Mouse (Mus musculus): ENCODE measurements around the gene Rbp7. TPM values are rescaled to one million over a fixed set of nuclear protein-coding genes. Genes with fewer than 3 reads are reported as not detected.
A peak's percentile ranks its signal among the peaks of the same experiment; 100 is the strongest.
"Not testable (repeated sequence)": the region's sequence is repeated elsewhere in the genome, so short reads cannot be mapped to it uniquely, and the experiment has no call there.

Gene Rbp7
- polyA plus RNA-seq, 1 experiment from 2014 or later = 1.8 TPM

DNA sequence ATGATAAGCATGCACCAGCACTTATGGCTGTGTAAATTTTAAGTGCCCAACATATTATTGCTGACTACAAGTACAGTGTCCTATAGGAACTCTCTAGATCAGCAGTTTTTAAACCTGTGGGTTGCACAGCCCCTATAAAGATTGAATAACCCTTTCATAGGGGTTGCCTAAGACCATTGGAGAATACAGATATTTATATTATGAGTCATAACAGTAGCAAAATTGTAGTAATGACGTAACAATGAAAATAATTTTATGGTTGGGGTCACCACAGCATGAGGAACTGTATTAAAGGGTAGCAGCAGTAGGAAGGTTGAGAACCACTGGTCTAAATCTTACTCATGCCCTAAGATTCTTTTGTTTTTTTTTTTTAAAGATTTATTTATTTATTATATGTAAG lies 4.6 kb upstream of the Rbp7 start:
- H3K9me3 ChIP-seq (ENCODE audit: low read length) = no peaks in the 10 kb centered on the region
- WGBS = 65% methylated on average over 1 of the region's 1 CpGs

DNA sequence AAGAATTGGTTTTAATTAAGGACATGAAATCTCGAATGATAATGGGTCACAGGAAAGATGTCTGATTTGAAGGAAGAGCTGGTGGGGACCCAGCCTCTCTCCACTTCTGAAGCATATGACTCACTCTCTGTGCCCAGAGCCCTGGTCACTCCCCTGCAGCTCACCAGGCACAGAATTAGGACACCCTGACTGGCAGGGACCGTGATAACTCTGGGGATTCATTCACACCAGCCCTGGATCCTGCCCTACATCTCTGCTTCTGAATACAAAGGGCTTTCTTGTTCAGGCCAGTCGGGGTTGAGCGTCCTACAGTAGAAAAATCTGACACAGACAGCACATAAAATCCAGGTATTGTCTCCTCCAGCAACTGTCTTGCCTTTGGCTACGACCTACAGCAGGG lies 3.7 kb upstream of the Rbp7 start:
- DNase-seq (ENCODE audit: low spot score) = no peak
- H3K27me3 ChIP-seq (replicated peaks; ENCODE audit: insufficient read depth, low read length) = no peaks in the 10 kb centered on the region
- WGBS = 68% methylated on average over 5 of the region's 5 CpGs

More for the DNA sequence above, 4.6 kb upstream of the Rbp7 start:
- Histone ChIP-seq H3K27me3 (replicated peaks; ENCODE audit: insufficient read depth, low read length) (no peaks in the 10 kb centered on the region), H3K36me3 (ENCODE audit: insufficient read depth, low read length) (no peaks in the 10 kb centered on the region), H3K4me1 (ENCODE audit: insufficient read depth, low read depth, low read length) (no peaks in the 10 kb centered on the region), H3K4me3 (ENCODE audit: low read depth, low read length) (no peak overlapping the region), H3K27ac (ENCODE audit: low read length) (no peak overlapping the region), H3K4me2 (replicated peaks; ENCODE audit: low read depth, low read length) (no peak overlapping the region), H3K9ac (replicated peaks; ENCODE audit: low read depth) (no peak overlapping the region)
- DNase-seq (ENCODE audit: low spot score) = no peak
- TF ChIP-seq EP300 (IDR thresholded peaks at IDR 0.05) (no peak), CTCF (IDR thresholded peaks at IDR 0.05) (no peak)
- no peak for ATAC-seq

DNA sequence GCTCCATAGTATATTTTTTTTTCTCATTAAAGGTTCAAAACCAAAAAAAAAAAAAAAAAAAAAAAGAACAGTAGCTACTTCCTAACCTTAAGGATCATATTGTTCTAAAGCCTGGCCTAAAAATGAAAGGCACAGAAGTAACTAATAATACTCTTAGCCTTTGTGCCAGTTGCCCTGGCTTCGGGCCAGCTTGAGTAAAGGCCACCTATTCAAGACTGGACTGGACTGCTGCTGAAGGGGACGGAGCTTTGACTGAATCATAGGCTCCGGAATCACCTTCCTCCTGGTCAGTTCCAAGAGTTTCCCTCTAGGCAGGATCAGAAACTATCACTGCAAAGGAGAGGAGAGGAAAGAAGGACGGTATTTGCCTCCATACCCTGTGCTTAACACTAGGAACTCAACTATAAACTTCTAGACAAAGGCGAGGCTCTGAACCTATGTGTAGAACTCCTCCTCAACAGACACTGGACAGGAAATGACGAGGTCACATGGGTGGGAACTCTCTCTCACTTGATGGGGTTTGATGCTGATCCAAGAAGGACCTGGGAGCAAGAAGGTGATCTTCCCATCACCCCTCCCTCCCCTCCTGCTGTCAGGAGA lies 3.2 kb upstream of the Rbp7 start:
- TF ChIP-seq CTCF (IDR thresholded peaks at IDR 0.05) (no peak), EP300 (IDR thresholded peaks at IDR 0.05) (no peak)
- DNase-seq (ENCODE audit: low spot score) (no peak), ATAC-seq (no peak)
- H3K4me3 ChIP-seq (ENCODE audit: low read depth, low read length) = no peak overlapping the region
- H3K4me2 ChIP-seq (replicated peaks; ENCODE audit: low read depth, low read length) = no peak overlapping the region
- no peaks in the 10 kb centered on the region for H3K4me1 ChIP-seq (ENCODE audit: insufficient read depth, low read depth, low read length)
- no peaks in the 10 kb centered on the region for H3K27me3 ChIP-seq (replicated peaks; ENCODE audit: insufficient read depth, low read length)
- H3K9ac ChIP-seq (replicated peaks; ENCODE audit: low read depth) = no peak overlapping the region
- 52% methylated on average over 6 of the region's 6 CpGs for WGBS
- no peaks in the 10 kb centered on the region for H3K9me3 ChIP-seq (ENCODE audit: low read length)
- no peaks in the 10 kb centered on the region for H3K36me3 ChIP-seq (ENCODE audit: insufficient read depth, low read length)
- H3K27ac ChIP-seq (ENCODE audit: low read length) = no peak overlapping the region

More for the DNA sequence above, 3.7 kb upstream of the Rbp7 start:
- Histone ChIP-seq H3K9ac (replicated peaks; ENCODE audit: low read depth) (no peak overlapping the region), H3K4me3 (ENCODE audit: low read depth, low read length) (no peak overlapping the region), H3K4me2 (replicated peaks; ENCODE audit: low read depth, low read length) (no peak overlapping the region), H3K9me3 (ENCODE audit: low read length) (no peaks in the 10 kb centered on the region), H3K36me3 (ENCODE audit: insufficient read depth, low read length) (no peaks in the 10 kb centered on the region), H3K27ac (ENCODE audit: low read length) (no peak overlapping the region), H3K4me1 (ENCODE audit: insufficient read depth, low read depth, low read length) (no peaks in the 10 kb centered on the region)
- TF ChIP-seq CTCF (IDR thresholded peaks at IDR 0.05) (no peak), EP300 (IDR thresholded peaks at IDR 0.05) (no peak)
- no peak for ATAC-seq

DNA sequence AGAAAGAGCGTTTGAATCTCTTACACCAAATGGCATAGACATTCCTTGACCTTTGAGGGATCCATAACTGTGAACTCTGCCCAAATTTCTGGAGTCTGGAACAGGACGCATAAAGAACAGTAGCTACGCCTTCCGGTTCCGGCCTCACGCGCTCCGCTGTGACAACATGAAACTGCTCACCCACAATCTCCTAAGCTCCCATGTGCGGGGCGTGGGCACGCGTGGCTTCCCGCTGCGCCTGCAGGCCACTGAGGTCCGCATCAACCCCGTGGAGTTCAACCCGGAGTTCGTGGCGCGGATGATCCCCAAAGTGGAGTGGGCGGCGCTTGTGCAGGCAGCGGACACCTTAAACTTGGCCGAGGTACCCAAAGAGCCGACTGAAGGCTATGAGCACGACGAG lies 2.4 kb upstream of the Rbp7 start:
- H3K27me3 ChIP-seq (replicated peaks; ENCODE audit: insufficient read depth, low read length); H3K9ac ChIP-seq (replicated peaks; ENCODE audit: low read depth); H3K4me2 ChIP-seq (replicated peaks; ENCODE audit: low read depth, low read length); H3K36me3 ChIP-seq (ENCODE audit: insufficient read depth, low read length); H3K4me1 ChIP-seq (ENCODE audit: insufficient read depth, low read depth, low read length); H3K4me3 ChIP-seq (ENCODE audit: low read depth, low read length); DNase-seq (ENCODE audit: low spot score); H3K27ac ChIP-seq (ENCODE audit: low read length); H3K9me3 ChIP-seq (ENCODE audit: low read length): not testable (repeated sequence)
- ATAC-seq = 0 out of 2 replicates have a peak, but pooled peaks have one; percentile 32
- whole genome bisulfite sequencing = 81% methylated on average over 27 of the region's 27 CpGs

DNA sequence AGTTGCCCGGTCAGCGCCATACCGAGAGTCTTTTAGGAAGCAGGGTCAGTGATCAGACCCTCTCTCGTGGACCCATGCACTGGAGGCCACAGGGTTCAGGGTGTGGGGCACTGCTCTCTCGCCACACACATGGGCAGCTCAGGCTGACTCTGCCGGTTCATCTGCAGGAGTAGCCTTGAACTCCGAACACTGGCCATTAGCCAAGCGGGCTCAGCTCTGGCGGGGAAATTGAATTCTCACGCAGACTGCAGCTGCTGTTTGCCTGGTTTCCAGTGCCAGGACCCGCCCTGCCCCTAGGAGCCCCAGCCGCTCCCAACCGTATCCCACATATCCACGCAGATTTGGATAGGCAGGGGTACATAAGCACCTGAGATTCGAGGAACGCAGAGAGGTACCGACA lies 515 bp downstream of the Rbp7 start:
- 74% methylated on average over 17 of the region's 17 CpGs for WGBS
- no peak for TF ChIP-seq EP300 (IDR thresholded peaks at IDR 0.05)
- no peak for TF ChIP-seq CTCF (IDR thresholded peaks at IDR 0.05)

DNA sequence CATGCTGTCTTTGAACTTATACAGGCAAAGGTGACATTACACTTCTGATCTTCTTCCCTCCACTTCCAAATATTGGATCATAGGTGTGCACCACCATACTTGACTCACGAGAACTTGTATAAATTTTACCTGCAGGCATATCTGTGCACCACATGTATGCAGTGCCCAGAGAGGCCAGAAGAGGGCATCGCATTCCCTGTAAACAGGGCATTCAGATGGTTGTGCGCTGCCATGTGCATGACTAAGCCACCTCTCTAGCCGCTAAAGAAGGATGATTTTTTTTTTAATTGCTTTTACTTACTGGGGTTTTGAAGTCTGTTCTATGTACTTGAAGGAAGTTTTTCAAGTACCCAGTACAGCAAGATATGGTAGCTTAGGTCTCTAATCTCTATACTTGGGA lies 1.1 kb downstream of the Rbp7 start:
- WGBS = 76% methylated on average over 4 of the region's 4 CpGs
- H3K36me3 ChIP-seq (ENCODE audit: insufficient read depth, low read length) = no peaks in the 10 kb centered on the region

More for the DNA sequence above, 515 bp downstream of the Rbp7 start:
- no peak overlapping the region for H3K27ac ChIP-seq (ENCODE audit: low read length)
- H3K27me3 ChIP-seq (replicated peaks; ENCODE audit: insufficient read depth, low read length) = no peaks in the 10 kb centered on the region
- no peak overlapping the region for H3K4me2 ChIP-seq (replicated peaks; ENCODE audit: low read depth, low read length)
- H3K36me3 ChIP-seq (ENCODE audit: insufficient read depth, low read length) = no peaks in the 10 kb centered on the region
- H3K4me1 ChIP-seq (ENCODE audit: insufficient read depth, low read depth, low read length) = no peaks in the 10 kb centered on the region
- H3K9ac ChIP-seq (replicated peaks; ENCODE audit: low read depth) = no peak overlapping the region
- DNase-seq (ENCODE audit: low spot score) (no peak), ATAC-seq (no peak)
- H3K4me3 ChIP-seq (ENCODE audit: low read depth, low read length) = no peak overlapping the region
- H3K9me3 ChIP-seq (ENCODE audit: low read length) = no peaks in the 10 kb centered on the region

DNA sequence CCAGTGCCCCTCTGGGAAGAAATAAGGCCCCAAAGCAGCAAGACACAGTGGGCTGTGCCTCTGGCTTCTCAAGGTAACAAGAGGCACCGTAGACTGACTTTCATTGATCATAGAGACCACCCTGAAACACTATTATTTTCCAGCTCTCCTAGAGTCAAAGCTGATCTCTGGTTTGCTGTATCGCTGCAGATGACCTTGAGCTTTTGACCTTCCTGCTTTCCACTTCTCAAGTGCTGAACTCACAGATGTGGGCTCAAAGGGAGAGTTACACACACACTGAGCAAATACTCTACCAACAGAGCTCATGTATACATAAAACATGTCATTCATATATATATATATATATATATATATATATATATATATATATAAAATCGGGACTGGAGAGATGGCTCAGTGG lies 4.1 kb downstream of the Rbp7 start:
- TF ChIP-seq CTCF (IDR thresholded peaks at IDR 0.05) (no peak), EP300 (IDR thresholded peaks at IDR 0.05) (no peak)
- no peaks in the 10 kb centered on the region for H3K9me3 ChIP-seq (ENCODE audit: low read length)
- 75% methylated on average over 3 of the region's 3 CpGs for WGBS

More for the DNA sequence above, 1.1 kb downstream of the Rbp7 start:
- ATAC-seq = no peak
- Histone ChIP-seq H3K27ac (ENCODE audit: low read length) (no peak overlapping the region), H3K4me2 (replicated peaks; ENCODE audit: low read depth, low read length) (no peak overlapping the region), H3K4me1 (ENCODE audit: insufficient read depth, low read depth, low read length) (no peaks in the 10 kb centered on the region), H3K9ac (replicated peaks; ENCODE audit: low read depth) (no peak overlapping the region), H3K4me3 (ENCODE audit: low read depth, low read length) (no peak overlapping the region), H3K9me3 (ENCODE audit: low read length) (no peaks in the 10 kb centered on the region), H3K27me3 (replicated peaks; ENCODE audit: insufficient read depth, low read length) (no peaks in the 10 kb centered on the region)
- no peak for TF ChIP-seq EP300 (IDR thresholded peaks at IDR 0.05)
- peak; percentile 68 for TF ChIP-seq CTCF (IDR thresholded peaks at IDR 0.05)
- DNase-seq (ENCODE audit: low spot score) = peak; percentile 28

More for the DNA sequence above, 4.1 kb downstream of the Rbp7 start:
- DNase-seq (ENCODE audit: low spot score) = no peak
- H3K4me3 ChIP-seq (ENCODE audit: low read depth, low read length) = no peak overlapping the region
- no peak overlapping the region for H3K4me2 ChIP-seq (replicated peaks; ENCODE audit: low read depth, low read length)
- no peaks in the 10 kb centered on the region for H3K27me3 ChIP-seq (replicated peaks; ENCODE audit: insufficient read depth, low read length)
- 0 out of 2 replicates have a peak, but pooled peaks cover 1% of the 10 kb centered on the region for H3K4me1 ChIP-seq (ENCODE audit: insufficient read depth, low read depth, low read length)
- H3K36me3 ChIP-seq (ENCODE audit: insufficient read depth, low read length) = no peaks in the 10 kb centered on the region
- no peak overlapping the region for H3K27ac ChIP-seq (ENCODE audit: low read length)
- no peak for ATAC-seq
- H3K9ac ChIP-seq (replicated peaks; ENCODE audit: low read depth) = no peak overlapping the region

Measured in lung, postnatal 0 days (tissue).